Mouse (Mus musculus): ENCODE data around the gene Rnf144a. TPM values are rescaled to one million over a fixed set of nuclear protein-coding genes. Genes with fewer than 3 reads are reported as not detected.
A peak's percentile ranks its signal among the peaks of the same experiment; 100 is the strongest.

Rnf144a gene
- polyA plus RNA-seq, 1 experiment from 2014 or later = 5.0 TPM

DNA sequence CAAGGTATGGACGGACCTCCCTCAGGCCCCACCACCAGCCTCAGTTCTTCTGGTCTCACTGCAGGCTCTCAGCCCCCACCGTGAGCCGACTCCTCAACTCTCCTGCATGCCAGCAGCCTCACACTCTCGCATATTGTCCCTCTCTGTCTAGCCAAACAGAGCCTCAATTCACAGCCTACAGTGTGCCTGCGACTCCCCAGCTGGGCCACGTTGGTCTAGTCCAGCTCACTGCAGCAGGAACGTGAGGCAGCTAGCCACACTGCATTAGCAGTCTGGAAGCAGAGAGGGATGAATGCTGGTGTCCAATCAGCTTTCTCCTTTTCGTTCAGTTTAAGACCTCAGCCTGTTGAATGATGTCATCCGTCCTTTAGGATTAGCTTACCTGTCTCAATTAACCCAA, 28.1 kb downstream of the Rnf144a start:
- 71% methylated on average over 9 of the region's 9 CpGs for WGBS
- no peaks in the 10 kb centered on the region for H3K9me3 ChIP-seq (ENCODE audit: control insufficient read depth, low read length)
- H3K36me3 ChIP-seq (ENCODE audit: control insufficient read depth, insufficient read depth, low read length) = no peaks in the 10 kb centered on the region
- no peak overlapping the region; the same call in 1 of the 2 replicates for H3K27ac ChIP-seq (replicated peaks)
- TF ChIP-seq CTCF (IDR thresholded peaks at IDR 0.05; ENCODE audit: low read depth) (no peak), EP300 (optimal IDR thresholded peaks at IDR 0.05) (no peak)
- H3K4me1 ChIP-seq (replicated peaks; ENCODE audit: control insufficient read depth, insufficient read depth) = no peaks in the 10 kb centered on the region
- ATAC-seq (ENCODE audit: low FRiP score, low TSS enrichment) (no peak), DNase-seq (ENCODE audit: low spot score) (no peak)
- H3K9ac ChIP-seq (ENCODE audit: low read length) = no peak overlapping the region
- no peak overlapping the region for H3K4me2 ChIP-seq (replicated peaks; ENCODE audit: low read depth)
- H3K4me3 ChIP-seq (ENCODE audit: low read depth, low read length) = no peak overlapping the region
- no peaks in the 10 kb centered on the region for H3K27me3 ChIP-seq (ENCODE audit: control insufficient read depth, insufficient read depth, low read length)

DNA sequence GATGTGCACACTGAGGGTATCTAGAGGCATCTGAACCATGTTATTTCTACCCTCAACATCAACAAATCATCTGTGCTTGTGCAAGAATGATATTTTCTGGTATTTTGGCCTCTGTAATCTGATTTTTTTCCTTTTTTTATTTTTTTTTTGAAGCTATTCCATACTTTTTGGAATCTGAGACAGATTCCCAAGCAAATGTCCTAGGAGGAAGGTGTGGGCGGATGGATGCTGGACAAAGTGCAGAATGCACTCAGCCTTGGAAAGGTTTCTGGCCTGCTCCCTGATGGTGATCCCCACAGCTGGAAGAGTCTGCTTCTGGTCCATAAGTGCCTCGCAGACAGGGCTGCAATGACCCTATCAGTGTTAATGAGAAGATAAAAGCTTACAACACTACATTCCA, 28.9 kb downstream of the Rnf144a start:
- Histone ChIP-seq H3K27ac (replicated peaks) (0 out of 2 replicates have a peak overlapping the region, but pooled peaks have one; percentile 24), H3K4me3 (ENCODE audit: low read depth, low read length) (no peak overlapping the region), H3K4me2 (replicated peaks; ENCODE audit: low read depth) (no peak overlapping the region), H3K4me1 (replicated peaks; ENCODE audit: control insufficient read depth, insufficient read depth) (no peaks in the 10 kb centered on the region), H3K9ac (ENCODE audit: low read length) (no peak overlapping the region), H3K9me3 (ENCODE audit: control insufficient read depth, low read length) (no peaks in the 10 kb centered on the region), H3K36me3 (ENCODE audit: control insufficient read depth, insufficient read depth, low read length) (no peaks in the 10 kb centered on the region), H3K27me3 (ENCODE audit: control insufficient read depth, insufficient read depth, low read length) (no peaks in the 10 kb centered on the region)
- no peak for TF ChIP-seq EP300 (optimal IDR thresholded peaks at IDR 0.05)
- no peak for TF ChIP-seq CTCF (IDR thresholded peaks at IDR 0.05; ENCODE audit: low read depth)
- 69% methylated on average over 2 of the region's 2 CpGs for WGBS
- DNase-seq (ENCODE audit: low spot score) (no peak), ATAC-seq (ENCODE audit: low FRiP score, low TSS enrichment) (no peak)

DNA sequence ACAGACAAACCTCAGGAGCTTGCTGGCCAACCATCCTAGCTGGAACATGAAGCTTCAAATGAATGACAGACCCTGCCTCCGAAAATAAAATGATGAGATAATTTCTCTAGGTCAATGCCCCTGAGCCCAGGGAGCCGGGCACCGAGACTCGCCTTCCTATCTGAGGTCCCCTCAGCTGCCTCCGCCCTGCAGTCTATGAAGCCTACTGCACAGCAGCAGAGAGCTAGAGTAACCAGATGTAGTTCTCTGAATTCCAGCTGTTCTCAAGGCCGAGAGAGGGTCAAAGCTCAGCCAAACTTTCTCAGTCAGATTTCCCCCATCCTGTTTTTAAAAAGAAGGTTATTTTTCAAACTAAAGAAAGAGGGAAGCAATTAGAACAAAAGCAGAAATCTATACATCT, 29.3 kb downstream of the Rnf144a start:
- Histone ChIP-seq H3K36me3 (ENCODE audit: control insufficient read depth, insufficient read depth, low read length) (no peaks in the 10 kb centered on the region), H3K4me2 (replicated peaks; ENCODE audit: low read depth) (no peak overlapping the region), H3K27ac (replicated peaks) (no peak overlapping the region), H3K4me3 (ENCODE audit: low read depth, low read length) (no peak overlapping the region), H3K27me3 (ENCODE audit: control insufficient read depth, insufficient read depth, low read length) (no peaks in the 10 kb centered on the region), H3K9me3 (ENCODE audit: control insufficient read depth, low read length) (no peaks in the 10 kb centered on the region), H3K9ac (ENCODE audit: low read length) (no peak overlapping the region), H3K4me1 (replicated peaks; ENCODE audit: control insufficient read depth, insufficient read depth) (no peaks in the 10 kb centered on the region)
- 58% methylated on average over 6 of the region's 6 CpGs for WGBS
- DNase-seq (ENCODE audit: low spot score) (no peak), ATAC-seq (ENCODE audit: low FRiP score, low TSS enrichment) (no peak)
- TF ChIP-seq CTCF (IDR thresholded peaks at IDR 0.05; ENCODE audit: low read depth) (no peak), EP300 (optimal IDR thresholded peaks at IDR 0.05) (no peak)

DNA sequence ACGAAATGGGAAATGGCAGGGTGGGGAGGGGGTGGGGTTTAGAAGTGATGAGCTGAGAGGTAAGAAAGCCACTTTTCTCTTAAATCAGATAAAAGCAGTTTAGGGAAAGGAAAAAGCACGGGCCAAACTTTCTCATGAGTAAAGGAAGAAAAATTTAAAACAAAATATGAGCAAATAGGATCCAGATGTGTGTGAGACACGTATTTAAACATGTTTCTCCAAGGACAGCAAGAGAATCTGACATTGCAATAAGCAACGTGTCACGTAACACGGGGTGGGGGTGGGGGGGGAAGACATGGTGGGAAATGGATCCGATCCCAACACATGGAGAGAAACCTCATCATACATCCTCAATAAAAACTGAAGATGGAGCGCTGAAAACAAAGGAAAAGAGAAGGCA, 33.3 kb downstream of the Rnf144a start:
- TF ChIP-seq CTCF (IDR thresholded peaks at IDR 0.05; ENCODE audit: low read depth) = no peak
- no peak for TF ChIP-seq EP300 (optimal IDR thresholded peaks at IDR 0.05)

DNA sequence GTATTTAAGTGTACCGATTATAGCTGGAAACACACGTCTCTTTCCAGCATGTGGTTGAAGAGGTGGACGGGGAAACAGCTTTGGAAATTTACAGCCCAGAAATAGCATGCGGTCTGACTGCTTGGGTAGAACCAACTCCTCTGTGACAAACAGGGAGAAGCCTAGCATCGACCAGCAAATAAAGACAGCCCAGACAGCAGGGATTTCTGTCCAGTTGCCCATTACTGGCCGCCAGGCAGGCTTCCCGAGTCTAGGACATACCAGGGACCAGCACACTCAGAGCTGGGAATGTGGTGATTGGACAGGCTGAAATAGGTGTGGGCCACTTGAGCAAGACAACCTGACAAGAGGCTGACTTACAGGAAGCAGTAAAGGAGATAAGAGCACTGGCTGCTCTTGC, 35.3 kb downstream of the Rnf144a start:
- ATAC-seq (ENCODE audit: low FRiP score, low TSS enrichment) = no peak
- H3K4me1 ChIP-seq (replicated peaks; ENCODE audit: control insufficient read depth, insufficient read depth) = no peaks in the 10 kb centered on the region
- no peak overlapping the region for H3K4me2 ChIP-seq (replicated peaks; ENCODE audit: low read depth)
- H3K9ac ChIP-seq (ENCODE audit: low read length) = no peak overlapping the region
- 87% methylated on average over 7 of the region's 7 CpGs for WGBS
- no peak overlapping the region for H3K4me3 ChIP-seq (ENCODE audit: low read depth, low read length)
- H3K9me3 ChIP-seq (ENCODE audit: control insufficient read depth, low read length) = no peaks in the 10 kb centered on the region
- no peak for TF ChIP-seq EP300 (optimal IDR thresholded peaks at IDR 0.05)
- TF ChIP-seq CTCF (IDR thresholded peaks at IDR 0.05; ENCODE audit: low read depth) = no peak
- no peak for DNase-seq (ENCODE audit: low spot score)
- H3K36me3 ChIP-seq (ENCODE audit: control insufficient read depth, insufficient read depth, low read length) = no peaks in the 10 kb centered on the region
- H3K27ac ChIP-seq (replicated peaks) = no peak overlapping the region
- H3K27me3 ChIP-seq (ENCODE audit: control insufficient read depth, insufficient read depth, low read length) = no peaks in the 10 kb centered on the region

More for the DNA sequence above, 33.3 kb downstream of the Rnf144a start:
- Histone ChIP-seq H3K4me1 (replicated peaks; ENCODE audit: control insufficient read depth, insufficient read depth) (no peaks in the 10 kb centered on the region), H3K9me3 (ENCODE audit: control insufficient read depth, low read length) (no peaks in the 10 kb centered on the region), H3K4me2 (replicated peaks; ENCODE audit: low read depth) (no peak overlapping the region), H3K27ac (replicated peaks) (no peak overlapping the region), H3K36me3 (ENCODE audit: control insufficient read depth, insufficient read depth, low read length) (no peaks in the 10 kb centered on the region), H3K9ac (ENCODE audit: low read length) (no peak overlapping the region), H3K4me3 (ENCODE audit: low read depth, low read length) (no peak overlapping the region), H3K27me3 (ENCODE audit: control insufficient read depth, insufficient read depth, low read length) (no peaks in the 10 kb centered on the region)
- DNase-seq (ENCODE audit: low spot score) (no peak), ATAC-seq (ENCODE audit: low FRiP score, low TSS enrichment) (no peak)
- WGBS = 78% methylated on average over 8 of the region's 8 CpGs

DNA sequence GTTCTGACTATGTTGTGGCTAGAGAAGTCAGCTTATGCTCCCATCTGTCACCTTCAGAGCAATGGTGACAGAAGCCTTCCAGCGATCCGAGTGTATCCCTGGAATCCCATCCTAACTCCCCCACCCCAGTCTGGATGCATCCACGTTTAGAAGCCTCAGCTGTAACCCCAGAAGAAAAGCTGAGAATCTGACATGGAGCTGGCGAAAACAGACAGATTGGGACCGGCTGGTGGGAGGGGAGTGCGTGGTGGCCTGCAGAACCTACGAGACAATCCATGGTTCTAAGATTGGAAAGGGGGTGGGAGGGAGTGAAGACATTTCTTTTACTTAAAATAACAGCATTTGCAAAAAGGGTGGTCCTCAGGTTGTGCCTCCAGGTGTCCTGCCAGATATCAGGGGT, 37.4 kb downstream of the Rnf144a start:
- DNase-seq (ENCODE audit: low spot score) = no peak
- Histone ChIP-seq H3K4me2 (replicated peaks; ENCODE audit: low read depth) (no peak overlapping the region), H3K4me3 (ENCODE audit: low read depth, low read length) (no peak overlapping the region), H3K27ac (replicated peaks) (no peak overlapping the region), H3K9me3 (ENCODE audit: control insufficient read depth, low read length) (no peaks in the 10 kb centered on the region), H3K27me3 (ENCODE audit: control insufficient read depth, insufficient read depth, low read length) (no peaks in the 10 kb centered on the region), H3K9ac (ENCODE audit: low read length) (no peak overlapping the region), H3K36me3 (ENCODE audit: control insufficient read depth, insufficient read depth, low read length) (no peaks in the 10 kb centered on the region), H3K4me1 (replicated peaks; ENCODE audit: control insufficient read depth, insufficient read depth) (no peaks in the 10 kb centered on the region)
- 75% methylated on average over 7 of the region's 7 CpGs for WGBS
- TF ChIP-seq CTCF (IDR thresholded peaks at IDR 0.05; ENCODE audit: low read depth) = no peak
- ATAC-seq (ENCODE audit: low FRiP score, low TSS enrichment) = 0 out of 2 replicates have a peak, but pooled peaks have one; percentile 29
